Mouse (Mus musculus): ENCODE results near the gene Zhx3.

Zhx3 gene

GRCm38 (mm10) chr2:160731117-160731838 is 141.5 kb downstream of the Zhx3 start, which contains the start of gene Plcg1:
Plcg1 (plus strand) TSS chr2:160731300.
- DNase-seq (ENCODE audit: extremely low read depth, low read depth, low spot score) = no peak

GRCm38 (mm10) chr2:160730797-160731116 is 142.0 kb downstream of the Zhx3 start:
- no peak for DNase-seq (ENCODE audit: extremely low read depth, low read depth, low spot score)

- DNase-seq (ENCODE audit: extremely low read depth, low read depth, low spot score) = peak; percentile 69
Measured at GRCm38 (mm10) chr2:160729851-160730796, 142.7 kb downstream of the Zhx3 start.

- DNase-seq (ENCODE audit: extremely low read depth, low read depth, low spot score) = peak; percentile 70
Measured at GRCm38 (mm10) chr2:160729436-160729835, 143.4 kb downstream of the Zhx3 start.

GRCm38 (mm10) chr2:160728972-160729371 is 143.8 kb downstream of the Zhx3 start:
- DNase-seq (ENCODE audit: extremely low read depth, low read depth, low spot score) = no peak

- no peak for DNase-seq (ENCODE audit: extremely low read depth, low read depth, low spot score)
Measured at GRCm38 (mm10) chr2:160725877-160726864, 146.6 kb downstream of the Zhx3 start.

GRCm38 (mm10) chr2:160724536-160724935 is 148.3 kb downstream of the Zhx3 start:
- no peak for DNase-seq (ENCODE audit: extremely low read depth, low read depth, low spot score)

- no peak for DNase-seq (ENCODE audit: extremely low read depth, low read depth, low spot score)
Measured at GRCm38 (mm10) chr2:160723613-160724375, 149.0 kb downstream of the Zhx3 start.

- no peak for DNase-seq (ENCODE audit: extremely low read depth, low read depth, low spot score)
Measured at GRCm38 (mm10) chr2:160722714-160723113, 150.1 kb downstream of the Zhx3 start.

GRCm38 (mm10) chr2:160718811-160719210 is 154.0 kb downstream of the Zhx3 start:
- DNase-seq (ENCODE audit: extremely low read depth, low read depth, low spot score) = no peak

GRCm38 (mm10) chr2:160717269-160717668 is 155.5 kb downstream of the Zhx3 start:
- no peak for DNase-seq (ENCODE audit: extremely low read depth, low read depth, low spot score)

- no peak for DNase-seq (ENCODE audit: extremely low read depth, low read depth, low spot score)
Measured at GRCm38 (mm10) chr2:160715463-160716030, 157.3 kb downstream of the Zhx3 start.

- DNase-seq (ENCODE audit: extremely low read depth, low read depth, low spot score) = no peak
Measured at GRCm38 (mm10) chr2:160707673-160708072, 165.1 kb downstream of the Zhx3 start.

GRCm38 (mm10) chr2:160702824-160703223 is 170.0 kb downstream of the Zhx3 start:
- no peak for DNase-seq (ENCODE audit: extremely low read depth, low read depth, low spot score)

GRCm38 (mm10) chr2:160701603-160702002 is 171.2 kb downstream of the Zhx3 start:
- no peak for DNase-seq (ENCODE audit: extremely low read depth, low read depth, low spot score)

GRCm38 (mm10) chr2:160700271-160700670 is 172.5 kb downstream of the Zhx3 start:
- DNase-seq (ENCODE audit: extremely low read depth, low read depth, low spot score) = peak; percentile 33

Measured in fat pad, adult 2 months (tissue).